Mouse (Mus musculus): Measurements from ENCODE around the gene Mgmt. TPM values are rescaled to one million over a fixed set of nuclear protein-coding genes. Genes with fewer than 3 reads are reported as not detected.

Mgmt gene
- total and polyA plus RNA-seq, 3 experiments = 5.2 to 10.8 (median 8.5) TPM

GRCm38 (mm10) chr7:137138101-137138500 lies 243.7 kb downstream of the Mgmt start:
- dilution Hi-C loops (cut with MboI; ENCODE audit: extremely low pct_ligation_motif_present, extremely low pct_unique_long_range_greater_than_20kb, low sequenced_read_pairs) (no loop called here), in situ Hi-C loops (cut with MboI; ENCODE audit: low pct_ligation_motif_present, low pct_unique_long_range_greater_than_20kb, low sequenced_read_pairs) (no loop called here)
- Histone ChIP-seq H3K4me3 (replicated peaks in 1 of 3; ENCODE audit: low read depth in 2 of 3, low read length in 2 of 3, poor library complexity in 1 of 3) (no peak overlapping the region), H3K36me3 (replicated peaks in 1 of 2; ENCODE audit: control insufficient read depth in 1 of 2, insufficient read depth in 1 of 2, low read length in 1 of 2) (no peaks in the 10 kb centered on the region), H3K27me3 (replicated peaks) (no peaks in the 10 kb centered on the region), H3K27ac (ENCODE audit: insufficient read depth, low read depth) (no peak overlapping the region), H3K4me1 (ENCODE audit: control insufficient read depth in 1 of 2, insufficient read depth in 2 of 2) (peaks cover 0 to 25% of the 10 kb centered on the region in 2 experiments; a peak in 2 of 4 replicates), H3K9ac (ENCODE audit: insufficient read depth, low read depth) (no peak overlapping the region), H3K79me2 (replicated peaks; ENCODE audit: control insufficient read depth, extremely low read depth, insufficient read depth, poor library complexity, severe bottlenecking) (no peaks in the 10 kb centered on the region), H3K9me3 (replicated peaks; ENCODE audit: low read length) (no peaks in the 10 kb centered on the region), H3K4me2 (ENCODE audit: insufficient read depth, low read depth, poor library complexity, severe bottlenecking) (no peak overlapping the region)
- DNase-seq (ENCODE audit: extremely low read depth) = no peak
- no peak for TF ChIP-seq E2F4 (IDR thresholded peaks at IDR 0.05; ENCODE audit: insufficient replicate concordance, low read depth, low read length)
- no peak for TF ChIP-seq RCOR1 (conservative IDR thresholded peaks at IDR 0.05; ENCODE audit: low read depth, low read length)
- TF ChIP-seq KAT2A (IDR thresholded peaks at IDR 0.05; ENCODE audit: insufficient replicate concordance, low read length) = no peak
- no peak for TF ChIP-seq TBP (conservative IDR thresholded peaks at IDR 0.05; ENCODE audit: low read depth, low read length)
- no peak for TF ChIP-seq ZKSCAN1 (IDR thresholded peaks at IDR 0.05; ENCODE audit: borderline replicate concordance, low read depth, low read length)
- TF ChIP-seq ZNF384 (IDR thresholded peaks at IDR 0.05; ENCODE audit: low read depth, low read length) = no peak
- no peak for TF ChIP-seq RAD21 (IDR thresholded peaks at IDR 0.05; ENCODE audit: low read depth, low read length)
- TF ChIP-seq PAX5 (IDR thresholded peaks at IDR 0.05; ENCODE audit: low read length) = no peak
- TF ChIP-seq EP300 (IDR thresholded peaks at IDR 0.05; ENCODE audit: low read length) = no peak
- no peak for TF ChIP-seq ZMIZ1 (IDR thresholded peaks at IDR 0.05; ENCODE audit: low read depth, low read length)
- TF ChIP-seq POLR2A (IDR thresholded peaks at IDR 0.05; ENCODE audit: low read depth, low read length) = no peak
- TF ChIP-seq NRF1 (IDR thresholded peaks at IDR 0.05; ENCODE audit: low read depth, low read length) = no peak

- TF ChIP-seq ELF1 (IDR thresholded peaks at IDR 0.05; ENCODE audit: low read depth, low read length) = no peak
- TF ChIP-seq ZKSCAN1 (IDR thresholded peaks at IDR 0.05; ENCODE audit: borderline replicate concordance, low read depth, low read length) = no peak
- no peak for TF ChIP-seq SMC3 (IDR thresholded peaks at IDR 0.05; ENCODE audit: low read depth, low read length)
- TF ChIP-seq E2F4 (IDR thresholded peaks at IDR 0.05; ENCODE audit: insufficient replicate concordance, low read depth, low read length) = no peak
- no peak for TF ChIP-seq CTCF (conservative IDR thresholded peaks at IDR 0.05 in 1 of 2, IDR thresholded peaks at IDR 0.05 in 1 of 2; ENCODE audit: low read depth in 2 of 2, low read length in 2 of 2)
- TF ChIP-seq JUN (IDR thresholded peaks at IDR 0.05; ENCODE audit: insufficient read depth, low read depth, low read length) = no peak
- TF ChIP-seq MYC (IDR thresholded peaks at IDR 0.05; ENCODE audit: low read depth, low read length) = no peak
- TF ChIP-seq NRF1 (IDR thresholded peaks at IDR 0.05; ENCODE audit: low read depth, low read length) = no peak
- TF ChIP-seq MXI1 (IDR thresholded peaks at IDR 0.05; ENCODE audit: low read depth, low read length) = no peak
- no peak for TF ChIP-seq RAD21 (IDR thresholded peaks at IDR 0.05; ENCODE audit: low read depth, low read length)
- Histone ChIP-seq H3K79me2 (replicated peaks; ENCODE audit: control insufficient read depth, extremely low read depth, insufficient read depth, poor library complexity, severe bottlenecking) (no peaks in the 10 kb centered on the region), H3K4me1 (ENCODE audit: control insufficient read depth in 1 of 2, insufficient read depth in 2 of 2) (peaks cover 0 to 33% of the 10 kb centered on the region in 2 experiments; a peak in 2 of 4 replicates), H3K27me3 (replicated peaks) (no peaks in the 10 kb centered on the region), H3K4me2 (ENCODE audit: insufficient read depth, low read depth, poor library complexity, severe bottlenecking) (no peak overlapping the region), H3K4me3 (replicated peaks in 1 of 3; ENCODE audit: low read depth in 2 of 3, low read length in 2 of 3, poor library complexity in 1 of 3) (no peak overlapping the region), H3K27ac (ENCODE audit: insufficient read depth, low read depth) (no peak overlapping the region), H3K36me3 (replicated peaks in 1 of 2; ENCODE audit: control insufficient read depth in 1 of 2, insufficient read depth in 1 of 2, low read length in 1 of 2) (no peaks in the 10 kb centered on the region), H3K9me3 (replicated peaks; ENCODE audit: low read length) (no peaks in the 10 kb centered on the region), H3K9ac (ENCODE audit: insufficient read depth, low read depth) (no peak overlapping the region)
- no peak for DNase-seq (ENCODE audit: extremely low read depth)
- in situ Hi-C loops (cut with MboI; ENCODE audit: low pct_ligation_motif_present, low pct_unique_long_range_greater_than_20kb, low sequenced_read_pairs) (no loop called here), dilution Hi-C loops (cut with MboI; ENCODE audit: extremely low pct_ligation_motif_present, extremely low pct_unique_long_range_greater_than_20kb, low sequenced_read_pairs) (no loop called here)
Measured at GRCm38 (mm10) chr7:137140321-137140720, 245.9 kb downstream of the Mgmt start.

Data from CH12.LX (cell line).